Mouse (Mus musculus): ENCODE data around the gene Chga.

Gene Chga

DNA sequence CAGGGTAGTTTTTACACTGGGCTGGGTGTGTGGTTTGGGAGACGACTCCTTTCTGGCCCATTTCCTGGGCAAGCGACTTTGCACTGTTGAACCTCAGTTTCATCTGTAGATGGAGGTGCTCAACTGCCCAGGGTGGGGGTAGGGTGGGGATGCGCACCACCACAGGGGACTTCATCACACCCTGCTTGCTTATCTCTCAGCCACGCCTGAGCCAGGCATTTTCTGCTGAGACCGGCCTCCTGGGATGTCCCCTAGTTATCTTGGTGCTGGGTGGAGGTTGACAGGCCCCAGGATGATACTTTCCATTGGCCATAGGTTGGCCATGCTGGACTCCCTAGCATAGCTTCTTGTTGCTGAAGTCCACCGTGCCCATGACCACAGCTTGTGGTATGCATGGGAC is 10.3 kb downstream of the Chga start:
- DNase-seq: no peak

DNA sequence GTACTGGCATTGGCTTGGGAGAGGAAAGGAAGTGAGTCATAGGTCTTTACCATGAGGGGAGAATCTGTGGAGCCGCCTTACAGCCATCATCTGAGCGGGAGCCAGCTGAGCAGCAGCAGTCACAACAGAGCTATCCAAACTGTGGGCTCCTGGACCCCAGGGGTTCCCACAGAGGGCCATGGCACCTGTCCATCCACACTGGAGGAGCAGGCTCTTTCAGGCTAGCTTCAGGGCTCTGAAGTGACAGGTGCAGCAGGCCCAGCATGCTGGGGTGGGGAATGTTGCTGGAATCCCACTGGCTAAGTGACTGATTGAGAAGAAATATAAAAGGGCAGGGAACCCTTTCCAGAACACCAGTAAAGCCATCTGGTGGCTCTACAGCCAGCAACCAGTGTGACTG is 12.2 kb downstream of the Chga start:
- DNase-seq: no peak

DNA sequence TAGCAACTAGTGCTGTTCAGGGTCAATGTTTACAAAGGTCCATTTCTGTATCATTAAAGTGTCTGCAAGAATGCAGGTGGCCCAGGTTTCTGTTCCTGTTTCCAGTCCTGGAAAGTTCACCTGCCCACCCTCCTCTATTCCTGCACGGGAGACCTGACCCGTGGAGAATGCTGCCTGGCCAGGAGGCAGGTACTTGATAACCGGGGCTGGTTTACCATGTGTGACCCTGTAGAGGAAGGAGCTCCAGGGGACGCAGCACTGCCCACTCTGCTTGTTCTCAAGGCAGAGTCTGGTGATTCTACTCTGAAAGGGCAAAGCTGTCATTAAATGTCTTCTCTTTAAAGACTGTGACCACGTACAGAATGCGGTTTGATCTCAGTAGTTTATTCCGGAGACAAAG is 13.4 kb downstream of the Chga start:
- no peak for DNase-seq

DNA sequence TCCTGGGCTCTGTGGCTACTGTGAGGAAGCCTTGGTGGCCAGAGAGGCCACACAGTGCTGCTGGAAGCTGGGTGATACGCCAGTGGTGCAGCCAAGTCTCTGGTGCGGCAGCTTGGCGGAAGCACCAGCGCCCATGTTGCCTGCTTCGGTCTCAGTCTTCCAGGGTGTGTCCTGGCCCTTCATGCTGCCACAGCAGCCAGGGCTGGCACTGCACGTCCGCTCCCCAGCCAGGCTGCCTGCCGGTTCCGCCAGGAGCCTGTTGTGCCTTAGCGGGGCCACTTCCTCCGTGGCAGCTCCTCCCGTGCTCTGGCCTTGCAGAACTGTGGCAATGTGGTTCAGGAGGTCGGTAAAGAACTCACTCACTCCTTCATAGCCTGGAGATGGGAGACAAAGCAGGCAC is 15.3 kb downstream of the Chga start:
- DNase-seq: no peak

DNA sequence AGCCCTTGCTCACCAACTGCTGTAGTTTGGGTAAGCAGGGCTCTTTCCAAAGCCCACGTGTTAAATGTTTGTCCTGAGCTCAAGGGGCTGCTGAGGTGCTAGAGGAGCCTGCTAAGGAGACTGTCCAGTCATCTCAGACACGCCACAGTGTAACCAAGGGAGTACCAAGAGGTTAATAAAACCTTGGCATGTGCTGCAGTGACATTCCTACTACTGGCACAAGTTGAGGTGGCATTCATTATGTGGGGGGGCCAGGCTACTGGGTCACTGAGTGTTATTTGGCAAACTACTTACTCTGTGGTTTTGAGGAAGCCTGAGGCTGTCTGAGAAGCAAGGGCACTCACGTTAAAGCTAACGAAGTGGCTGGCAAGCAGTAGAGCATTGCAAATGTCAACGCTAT is 16.0 kb downstream of the Chga start:
- no peak for DNase-seq

DNA sequence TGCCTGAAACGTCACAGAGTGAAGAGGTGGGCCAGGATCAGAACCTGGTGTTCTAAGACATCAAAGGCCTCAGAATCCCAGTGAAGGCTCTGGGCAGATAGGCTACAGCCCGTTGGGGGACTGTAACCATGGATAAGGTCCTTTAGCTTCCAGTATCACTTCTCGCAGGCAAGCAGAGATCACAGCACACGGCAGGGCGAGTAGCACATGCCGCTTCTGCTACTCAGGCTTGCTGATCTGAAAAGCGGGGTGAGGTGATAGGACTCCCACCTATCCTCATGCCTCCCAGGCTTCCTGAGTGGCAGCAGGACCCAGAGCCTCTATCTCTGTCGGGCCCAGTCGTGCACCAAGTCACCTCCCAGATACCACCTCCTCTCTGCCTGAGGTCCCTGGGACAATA is 16.9 kb downstream of the Chga start:
- no peak for DNase-seq

- DNase-seq: no peak
These were observed 18.3 kb downstream of the Chga start for GRCm38 (mm10) chr12:102573036-102573435.

DNA sequence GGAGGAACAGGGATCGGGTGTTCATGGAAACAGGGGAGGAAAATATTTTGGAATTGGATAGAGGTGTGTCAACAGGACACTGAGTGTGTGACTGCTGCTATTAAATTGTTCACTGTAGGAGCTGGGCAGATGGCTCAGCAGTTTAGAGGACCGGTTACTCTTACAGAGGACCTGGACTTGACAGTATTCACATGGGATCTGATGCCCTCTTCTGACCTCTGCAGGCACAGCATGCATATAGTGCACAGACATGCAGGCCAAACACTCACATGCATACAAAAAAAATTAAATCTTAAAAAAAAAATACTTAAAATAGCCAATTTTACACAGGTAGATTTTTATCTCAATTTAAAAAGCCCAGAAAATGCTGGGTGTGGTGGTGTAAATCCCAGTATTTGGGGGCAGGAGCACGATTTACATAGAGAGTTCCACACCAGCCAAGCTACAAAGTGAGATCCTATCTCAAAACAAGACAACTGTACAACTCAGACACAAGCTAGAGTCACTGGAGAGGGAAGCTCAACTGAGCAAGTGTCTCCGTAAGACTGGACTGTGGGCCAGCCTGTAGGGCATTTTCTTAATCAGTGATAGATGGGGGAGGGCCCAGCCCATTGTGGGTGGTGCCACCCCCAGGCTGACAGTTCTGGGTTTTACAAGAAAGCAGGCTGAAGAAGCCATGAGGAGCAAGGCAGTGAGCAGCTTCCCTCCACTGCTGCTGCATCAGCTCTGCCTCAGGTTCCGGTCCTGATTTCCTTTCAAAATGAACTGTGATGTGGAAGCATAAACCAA is 21.0 kb downstream of the Chga start:
- no peak for DNase-seq

DNA sequence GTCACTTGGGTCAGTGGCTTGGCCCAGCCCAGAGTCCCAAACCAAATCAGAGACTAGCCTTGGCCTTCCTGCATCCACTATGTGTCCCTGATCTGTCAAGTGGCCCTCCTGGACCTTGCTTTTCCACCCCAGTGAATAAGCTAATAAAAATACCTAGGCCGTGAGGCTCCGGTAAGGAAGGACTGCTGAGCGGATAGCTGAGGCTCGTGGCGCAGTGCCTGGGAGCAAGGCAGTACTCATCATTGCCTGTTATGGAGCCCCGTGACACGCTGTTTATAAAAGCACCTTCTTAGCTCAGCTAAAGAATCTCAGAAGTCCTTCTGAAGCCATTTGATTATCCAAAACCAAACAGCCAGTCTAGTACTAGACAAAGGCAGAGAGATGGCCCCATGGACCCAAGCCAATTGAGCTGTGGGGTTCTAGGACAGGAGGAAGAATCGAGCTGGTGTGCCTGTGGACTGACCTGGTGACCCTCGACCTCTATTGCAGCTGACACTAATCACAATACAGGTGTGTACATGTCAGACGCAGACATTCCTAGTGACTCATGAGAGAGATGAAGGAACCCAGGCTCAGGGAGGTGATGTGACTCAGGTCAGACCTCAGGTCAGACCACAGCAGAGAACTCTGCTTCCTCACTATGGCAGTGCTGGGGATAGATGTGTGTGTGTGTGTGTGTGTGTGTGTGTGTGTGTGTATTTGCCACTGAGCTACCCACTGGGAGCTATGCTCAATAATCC is 22.1 kb downstream of the Chga start:
- DNase-seq: no peak

DNA sequence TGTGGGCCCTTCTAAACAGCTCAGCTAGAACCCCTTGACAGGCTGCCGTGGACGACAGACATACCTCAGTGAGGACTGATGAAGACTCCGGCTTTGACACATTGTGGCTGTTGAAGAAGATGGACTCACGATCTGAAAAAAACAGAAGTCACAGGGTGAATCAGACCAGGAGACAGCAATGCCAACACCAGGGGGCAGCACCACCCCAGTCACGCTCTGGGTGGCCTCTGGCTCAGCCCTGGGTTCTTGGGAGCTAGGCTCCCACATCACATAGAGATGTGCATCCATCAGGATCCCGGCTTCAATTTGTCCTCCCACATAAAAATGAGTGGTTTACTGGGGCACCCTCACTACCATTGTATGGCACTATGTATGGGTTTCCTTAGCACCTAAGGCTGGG is 24.3 kb downstream of the Chga start:
- DNase-seq: peak; percentile 78

GRCm38 (mm10) chr12:102581579-102582196 is 26.9 kb downstream of the Chga start:
- no peak for DNase-seq

DNA sequence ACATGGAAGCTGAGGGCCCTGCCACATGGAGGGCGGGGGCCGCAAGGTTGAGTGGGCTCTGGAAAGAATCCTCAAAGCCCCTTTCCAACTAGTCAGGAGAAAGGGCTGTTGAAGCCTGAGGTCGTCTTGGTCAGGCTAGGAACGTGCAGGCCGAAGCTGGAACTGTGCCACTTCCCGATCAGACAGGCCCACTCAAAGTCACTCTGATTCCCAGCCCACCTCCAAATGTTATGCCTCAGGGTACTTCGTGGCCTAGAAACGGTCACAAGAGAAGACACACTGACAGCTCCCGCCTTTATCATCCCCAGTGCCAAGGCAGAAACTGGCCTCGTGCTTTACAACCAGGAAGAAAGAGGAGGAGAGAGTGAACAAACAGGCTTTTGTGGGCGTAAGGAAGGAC is 27.7 kb downstream of the Chga start:
- DNase-seq: no peak

DNA sequence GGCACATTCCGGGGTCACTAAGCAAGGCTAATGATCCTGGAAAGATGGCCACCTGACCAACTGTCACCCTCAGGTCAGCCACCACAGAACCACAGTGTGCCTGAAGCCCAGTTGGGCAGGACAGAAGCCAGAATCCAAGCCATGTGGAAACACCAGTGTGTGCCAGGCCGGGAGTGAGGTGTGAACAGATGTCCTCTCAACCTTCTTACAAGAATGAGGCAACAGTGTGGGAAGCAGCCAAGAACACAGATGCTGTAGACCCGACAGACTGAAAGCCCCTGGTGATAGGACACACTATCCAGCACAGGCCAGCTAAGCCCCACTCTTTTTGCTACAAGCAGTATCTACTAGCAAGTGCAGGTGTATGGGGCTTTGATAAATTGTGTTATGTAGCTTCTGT is 30.6 kb downstream of the Chga start:
- no peak for DNase-seq

DNA sequence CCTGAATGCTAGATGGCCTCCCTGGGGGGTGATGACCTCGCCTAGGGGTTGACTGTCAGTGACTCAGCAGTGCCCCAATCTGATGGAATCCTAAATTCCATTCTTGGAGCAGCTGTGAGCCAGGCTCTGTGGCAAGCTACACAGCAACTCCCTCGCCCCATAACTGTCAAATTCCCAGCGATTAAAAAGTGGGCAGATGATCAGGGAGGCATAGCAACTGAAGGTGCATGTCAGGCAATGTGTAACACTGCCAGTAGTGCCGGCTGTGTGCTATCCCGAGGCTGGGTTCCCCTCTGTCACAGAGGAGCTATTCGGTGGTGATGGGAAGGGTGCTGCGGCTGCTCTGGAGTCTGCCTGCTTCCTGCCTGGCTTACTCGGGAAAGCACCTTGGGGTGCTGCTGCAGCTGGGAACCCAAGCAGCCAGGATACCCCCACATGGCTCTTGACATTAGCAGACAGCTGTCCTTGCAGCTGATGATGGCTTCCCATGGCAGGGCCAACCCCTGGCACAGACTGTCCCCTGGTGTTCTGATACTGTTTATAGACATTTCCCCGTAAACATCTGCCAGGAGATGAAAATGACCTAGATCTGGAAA is 31.6 kb downstream of the Chga start:
- DNase-seq: no peak

- DNase-seq: no peak
These were observed 32.3 kb downstream of the Chga start for GRCm38 (mm10) chr12:102587106-102587505.

GRCm38 (mm10) chr12:102590711-102591360 is 36.1 kb downstream of the Chga start:
- no peak for DNase-seq

DNA sequence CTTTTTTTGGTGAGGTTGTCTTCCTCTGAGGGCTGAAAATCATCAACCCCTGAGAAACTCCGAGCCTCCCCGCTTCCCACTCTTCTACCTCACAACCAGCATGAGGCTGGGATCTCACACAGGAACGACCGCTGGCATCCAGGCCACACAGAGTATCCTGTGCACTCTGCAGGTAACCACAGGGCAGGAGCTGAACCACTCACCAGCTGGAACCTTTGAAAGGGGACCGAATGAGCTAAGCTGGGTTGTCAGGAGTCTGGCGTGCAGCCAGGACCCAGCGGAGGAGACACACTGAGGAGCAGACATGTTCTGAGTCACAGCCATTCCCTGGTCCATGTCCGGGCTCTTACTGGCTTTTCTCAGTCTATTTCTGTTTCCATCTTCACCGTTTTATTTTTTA is 38.9 kb downstream of the Chga start:
- no peak for DNase-seq

- no peak for DNase-seq
These were observed 39.9 kb downstream of the Chga start for GRCm38 (mm10) chr12:102594627-102595026.

DNA sequence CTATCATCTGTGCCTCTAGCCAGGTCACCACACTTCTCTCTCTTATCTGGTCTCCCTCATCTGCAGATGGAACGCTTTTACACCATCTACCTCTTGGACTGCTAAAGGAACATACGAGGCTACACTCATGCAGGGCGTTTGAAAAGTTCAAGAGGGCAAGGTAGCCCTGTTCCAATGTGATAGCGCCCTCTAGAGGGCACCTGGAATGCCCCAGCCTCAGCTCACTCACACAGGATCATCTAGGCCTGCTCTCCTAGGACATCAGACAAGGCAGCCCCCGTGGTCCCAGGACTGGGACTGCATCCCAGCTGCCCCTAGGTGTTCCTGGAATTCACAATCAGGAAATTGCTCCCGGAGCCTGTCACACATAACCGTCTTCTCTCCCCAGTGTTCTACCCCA is 41.6 kb downstream of the Chga start:
- no peak for DNase-seq

- DNase-seq: no peak
These were observed 42.7 kb downstream of the Chga start for GRCm38 (mm10) chr12:102597466-102597865.

DNA sequence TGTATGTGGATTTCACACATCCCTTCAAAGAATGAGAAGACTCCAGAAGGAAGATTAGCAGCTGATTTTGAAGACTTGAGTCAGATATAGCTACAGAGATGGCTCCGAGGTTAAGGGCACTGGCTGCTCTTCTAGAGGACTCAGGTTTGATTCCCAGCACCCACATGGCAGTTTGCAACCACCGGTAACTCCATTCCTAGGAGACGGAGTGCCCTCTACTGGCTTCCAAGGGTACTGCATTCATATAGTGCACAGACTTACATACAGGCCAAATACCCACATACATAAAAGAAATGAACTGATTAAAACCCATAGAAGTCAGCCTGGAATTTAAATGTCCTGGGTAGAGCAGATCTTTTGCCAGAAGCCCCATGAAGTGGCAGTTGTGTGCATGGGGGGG is 43.8 kb downstream of the Chga start:
- no peak for DNase-seq

GRCm38 (mm10) chr12:102599801-102600200 is 45.0 kb downstream of the Chga start:
- DNase-seq: no peak

DNA sequence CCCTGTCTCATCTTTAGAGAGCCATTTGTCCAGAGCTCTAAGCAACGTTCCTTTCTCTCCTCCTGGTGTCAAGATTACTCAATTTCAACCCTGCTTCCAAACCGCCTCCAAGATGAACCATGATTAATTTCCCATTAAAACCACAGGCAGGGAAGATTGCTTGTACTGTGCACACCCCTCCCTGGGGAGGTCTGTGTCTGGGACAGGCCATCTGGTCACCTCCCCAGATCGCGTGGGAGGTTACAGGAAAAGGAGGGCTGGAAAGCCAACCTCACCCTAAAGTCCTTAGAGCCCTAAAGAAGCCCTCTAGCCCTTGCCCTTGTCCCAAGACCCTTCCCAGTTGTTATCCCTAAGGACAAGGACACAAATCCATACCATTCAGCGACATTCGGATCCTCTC is 45.6 kb downstream of the Chga start:
- DNase-seq: peak; percentile 24

All from embryo, embryonic 11 days (tissue).